Mouse (Mus musculus): Measurements from ENCODE around the gene Nap1l5. TPM values are rescaled to one million over a fixed set of nuclear protein-coding genes. Genes with fewer than 3 reads are reported as not detected.
A peak's percentile ranks its signal among the peaks of the same experiment; 100 is the strongest.

Gene Nap1l5
- polyA plus RNA-seq (2012; rRNA removed) (1.9 and 2.3 TPM in 2 replicates), polyA plus RNA-seq (2014; fragmentation: Nextera tagmentation; extraction: Ambion mirVana) (3.2 and 3.7 TPM in 2 replicates)

DNA sequence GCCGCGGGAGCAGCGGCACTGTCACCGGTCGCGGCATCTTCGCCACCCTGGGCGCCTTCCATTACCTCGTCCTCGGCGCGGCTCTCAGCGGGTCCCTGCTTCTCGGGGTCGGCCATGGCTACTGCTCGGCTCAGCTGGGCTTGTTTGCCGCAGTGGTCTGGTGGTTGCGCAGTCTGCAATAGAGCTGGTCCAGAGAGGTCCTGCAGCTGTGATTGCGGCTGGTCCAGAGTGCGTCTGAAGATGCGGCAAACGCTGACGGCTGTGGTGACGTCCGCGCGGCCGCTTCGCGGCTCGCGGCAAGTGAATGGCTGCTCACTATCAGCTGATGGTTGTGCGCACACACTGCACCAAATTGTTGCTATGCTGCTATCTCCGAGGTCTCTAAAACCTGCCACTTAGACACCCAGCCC is at the start of gene Nap1l5:
TSS of gene Nap1l5 (minus strand) at position 225 of the 410 bp plus-strand sequence.
- ATAC-seq (ENCODE audit: low FRiP score, low read depth) (peak; percentile 47), DNase-seq (ENCODE audit: low spot score) (no peak)
- Histone ChIP-seq H3K9ac (ENCODE audit: low read depth, low read length, severe bottlenecking) (peak within 1 kb of the TSS; percentile 38; the same call in 1 of the 2 replicates), H3K36me3 (ENCODE audit: control insufficient read depth, insufficient read depth, low read length) (no peaks in the 10 kb centered on the region), H3K4me2 (replicated peaks; ENCODE audit: low read depth, low read length, severe bottlenecking) (peak within 1 kb of the TSS; percentile 68), H3K9me3 (ENCODE audit: control insufficient read depth, low read length) (peaks cover 16% of the 10 kb centered on the region), H3K27me3 (ENCODE audit: control insufficient read depth, insufficient read depth, low read length) (no peaks in the 10 kb centered on the region), H3K4me3 (replicated peaks; ENCODE audit: low read length) (peak within 1 kb of the TSS; percentile 40), H3K27ac (replicated peaks; ENCODE audit: low read depth, low read length) (no peak within 1 kb of the TSS), H3K4me1 (ENCODE audit: control insufficient read depth, insufficient read depth, low read length) (0 out of 2 replicates have a peak, but pooled peaks cover 2% of the 10 kb centered on the region)
- no peak for TF ChIP-seq POLR2A (IDR thresholded peaks at IDR 0.05; ENCODE audit: borderline replicate concordance, extremely low read depth, insufficient read depth, insufficient read length)
- 63% methylated on average over 34 of the region's 34 CpGs for WGBS

DNA sequence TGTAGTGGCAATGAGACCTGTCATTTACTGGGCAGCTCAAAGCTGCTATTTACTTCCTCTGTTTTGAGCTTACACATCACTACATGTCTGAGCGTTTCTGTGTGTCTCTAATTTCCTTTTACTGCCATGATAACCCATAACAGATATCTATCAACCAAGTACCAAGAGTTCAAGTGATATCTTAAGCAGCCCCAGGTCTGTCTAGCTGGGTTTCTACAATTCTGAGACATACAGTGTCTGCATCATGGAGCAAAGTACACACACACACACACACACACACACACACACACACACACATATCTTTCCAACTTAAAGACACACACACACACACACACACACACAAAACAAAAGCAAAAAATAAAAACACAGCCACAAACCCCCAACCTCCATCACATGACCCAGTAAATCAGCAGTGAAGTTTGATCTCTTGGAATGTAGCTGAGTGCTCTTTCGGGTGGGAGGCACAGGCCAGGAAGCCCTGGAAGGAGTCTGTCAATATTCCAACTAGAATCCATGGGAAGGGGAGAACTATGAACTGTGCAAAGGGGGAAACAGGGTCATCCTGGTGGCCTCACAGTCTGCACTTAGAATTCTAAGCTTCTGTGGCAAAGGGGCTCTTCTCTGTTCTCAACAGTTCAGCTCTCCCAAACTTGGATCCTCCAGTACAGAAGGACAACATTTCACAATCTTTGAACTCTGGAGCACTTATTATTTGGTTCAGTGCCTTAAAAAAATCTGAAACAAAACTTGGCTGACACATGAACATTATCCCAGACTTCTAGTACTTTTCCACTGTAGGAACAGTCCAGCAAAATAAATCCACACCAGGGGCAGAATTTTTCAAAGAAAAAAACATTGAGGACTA is 44.5 kb upstream of the Nap1l5 start:
- no peak for ATAC-seq (ENCODE audit: low FRiP score, low read depth)
- H3K27me3 ChIP-seq (ENCODE audit: control insufficient read depth, insufficient read depth, low read length), result no peaks in the 10 kb centered on the region
- no peak for TF ChIP-seq POLR2A (IDR thresholded peaks at IDR 0.05; ENCODE audit: borderline replicate concordance, extremely low read depth, insufficient read depth, insufficient read length)
- 39% methylated on average over 2 of the region's 2 CpGs for WGBS
- H3K4me2 ChIP-seq (replicated peaks; ENCODE audit: low read depth, low read length, severe bottlenecking), result no peak overlapping the region
- no peak overlapping the region for H3K4me3 ChIP-seq (replicated peaks; ENCODE audit: low read length)
- H3K9ac ChIP-seq (ENCODE audit: low read depth, low read length, severe bottlenecking), result no peak overlapping the region
- no peaks in the 10 kb centered on the region for H3K36me3 ChIP-seq (ENCODE audit: control insufficient read depth, insufficient read depth, low read length)
- H3K4me1 ChIP-seq (ENCODE audit: control insufficient read depth, insufficient read depth, low read length), result no peaks in the 10 kb centered on the region
- H3K9me3 ChIP-seq (ENCODE audit: control insufficient read depth, low read length), result no peaks in the 10 kb centered on the region
- DNase-seq (ENCODE audit: low spot score), result no peak
- H3K27ac ChIP-seq (replicated peaks; ENCODE audit: low read depth, low read length), result no peak overlapping the region

DNA sequence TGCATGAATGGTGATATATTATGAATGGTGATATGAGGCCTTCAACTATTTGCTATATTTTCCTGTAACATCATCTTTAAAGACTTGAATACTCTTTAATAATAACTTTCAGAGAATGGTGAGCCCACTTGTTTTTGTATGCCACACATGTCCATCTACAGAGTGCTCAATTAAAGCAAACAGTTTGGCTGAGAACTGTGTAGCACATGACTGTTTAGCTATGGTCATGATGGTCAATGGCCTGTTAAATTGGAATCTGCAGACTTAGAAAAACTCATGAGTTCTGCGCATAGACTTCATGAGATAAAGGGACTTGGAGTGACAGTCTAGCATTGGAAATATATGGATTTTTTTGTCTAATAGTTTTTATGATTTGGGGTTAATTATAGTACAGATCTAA is 43.5 kb upstream of the Nap1l5 start:
- Histone ChIP-seq H3K36me3 (ENCODE audit: control insufficient read depth, insufficient read depth, low read length) (no peaks in the 10 kb centered on the region), H3K27ac (replicated peaks; ENCODE audit: low read depth, low read length) (no peak overlapping the region), H3K4me3 (replicated peaks; ENCODE audit: low read length) (no peak overlapping the region), H3K4me1 (ENCODE audit: control insufficient read depth, insufficient read depth, low read length) (no peaks in the 10 kb centered on the region), H3K4me2 (replicated peaks; ENCODE audit: low read depth, low read length, severe bottlenecking) (no peak overlapping the region), H3K9ac (ENCODE audit: low read depth, low read length, severe bottlenecking) (no peak overlapping the region), H3K9me3 (ENCODE audit: control insufficient read depth, low read length) (no peaks in the 10 kb centered on the region), H3K27me3 (ENCODE audit: control insufficient read depth, insufficient read depth, low read length) (no peaks in the 10 kb centered on the region)
- no peak for DNase-seq (ENCODE audit: low spot score)
- ATAC-seq (ENCODE audit: low FRiP score, low read depth), result no peak
- TF ChIP-seq POLR2A (IDR thresholded peaks at IDR 0.05; ENCODE audit: borderline replicate concordance, extremely low read depth, insufficient read depth, insufficient read length), result no peak
- WGBS, result 92% methylated on average over 1 of the region's 1 CpGs

DNA sequence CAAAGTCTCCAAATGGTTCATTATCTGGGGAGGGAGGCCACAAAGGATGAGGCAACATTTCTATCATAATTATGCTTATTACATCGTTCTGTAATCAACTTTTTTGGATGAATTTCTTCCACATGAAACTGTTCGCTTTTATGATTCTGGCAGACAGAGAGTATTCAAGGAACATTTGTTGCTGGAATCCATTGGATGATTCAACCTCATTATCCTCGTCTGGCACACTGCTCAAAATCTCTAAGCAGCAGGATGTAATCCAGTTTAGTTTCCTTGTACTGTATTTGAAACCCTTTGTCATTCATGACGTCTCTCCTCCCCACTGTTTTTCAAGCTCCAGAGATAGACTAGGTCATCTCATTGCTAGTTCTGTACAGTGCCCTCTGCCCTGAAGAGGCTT is 40.0 kb upstream of the Nap1l5 start:
- no peak overlapping the region for H3K4me3 ChIP-seq (replicated peaks; ENCODE audit: low read length)
- H3K4me1 ChIP-seq (ENCODE audit: control insufficient read depth, insufficient read depth, low read length), result no peaks in the 10 kb centered on the region
- ATAC-seq (ENCODE audit: low FRiP score, low read depth) (no peak), DNase-seq (ENCODE audit: low spot score) (no peak)
- no peak overlapping the region for H3K9ac ChIP-seq (ENCODE audit: low read depth, low read length, severe bottlenecking)
- 80% methylated on average over 4 of the region's 4 CpGs for WGBS
- H3K27ac ChIP-seq (replicated peaks; ENCODE audit: low read depth, low read length), result no peak overlapping the region
- no peak for TF ChIP-seq POLR2A (IDR thresholded peaks at IDR 0.05; ENCODE audit: borderline replicate concordance, extremely low read depth, insufficient read depth, insufficient read length)
- no peaks in the 10 kb centered on the region for H3K36me3 ChIP-seq (ENCODE audit: control insufficient read depth, insufficient read depth, low read length)
- no peaks in the 10 kb centered on the region for H3K9me3 ChIP-seq (ENCODE audit: control insufficient read depth, low read length)
- no peak overlapping the region for H3K4me2 ChIP-seq (replicated peaks; ENCODE audit: low read depth, low read length, severe bottlenecking)
- H3K27me3 ChIP-seq (ENCODE audit: control insufficient read depth, insufficient read depth, low read length), result no peaks in the 10 kb centered on the region

DNA sequence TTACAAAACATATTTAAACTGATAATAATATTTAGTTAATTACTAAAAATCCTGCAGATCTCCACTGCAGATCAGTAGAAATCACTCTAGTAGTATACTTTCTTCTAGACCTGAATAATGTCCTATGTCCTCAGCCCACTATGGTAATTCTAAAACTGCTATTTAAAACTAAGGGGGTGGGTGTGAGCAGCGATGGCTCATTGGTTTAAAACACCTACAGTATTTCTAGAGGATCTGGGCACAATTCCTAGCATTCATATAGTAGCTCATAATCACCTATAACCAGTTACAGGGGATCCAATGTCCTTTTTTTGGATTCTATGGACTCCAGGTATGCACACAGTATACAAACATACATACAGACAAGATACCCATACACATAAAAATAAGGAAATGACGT is 39.4 kb upstream of the Nap1l5 start:
- DNase-seq (ENCODE audit: low spot score) (no peak), ATAC-seq (ENCODE audit: low FRiP score, low read depth) (no peak)
- Histone ChIP-seq H3K36me3 (ENCODE audit: control insufficient read depth, insufficient read depth, low read length) (no peaks in the 10 kb centered on the region), H3K9me3 (ENCODE audit: control insufficient read depth, low read length) (no peaks in the 10 kb centered on the region), H3K27me3 (ENCODE audit: control insufficient read depth, insufficient read depth, low read length) (no peaks in the 10 kb centered on the region), H3K4me1 (ENCODE audit: control insufficient read depth, insufficient read depth, low read length) (no peaks in the 10 kb centered on the region), H3K27ac (replicated peaks; ENCODE audit: low read depth, low read length) (no peak overlapping the region), H3K4me2 (replicated peaks; ENCODE audit: low read depth, low read length, severe bottlenecking) (no peak overlapping the region), H3K9ac (ENCODE audit: low read depth, low read length, severe bottlenecking) (no peak overlapping the region), H3K4me3 (replicated peaks; ENCODE audit: low read length) (no peak overlapping the region)
- TF ChIP-seq POLR2A (IDR thresholded peaks at IDR 0.05; ENCODE audit: borderline replicate concordance, extremely low read depth, insufficient read depth, insufficient read length), result no peak
- WGBS, result 59% methylated on average over 2 of the region's 2 CpGs
